Mouse (Mus musculus): ENCODE results near the gene Dnah10.
A peak's percentile ranks its signal among the peaks of the same experiment; 100 is the strongest.

The Dnah10 gene

DNA sequence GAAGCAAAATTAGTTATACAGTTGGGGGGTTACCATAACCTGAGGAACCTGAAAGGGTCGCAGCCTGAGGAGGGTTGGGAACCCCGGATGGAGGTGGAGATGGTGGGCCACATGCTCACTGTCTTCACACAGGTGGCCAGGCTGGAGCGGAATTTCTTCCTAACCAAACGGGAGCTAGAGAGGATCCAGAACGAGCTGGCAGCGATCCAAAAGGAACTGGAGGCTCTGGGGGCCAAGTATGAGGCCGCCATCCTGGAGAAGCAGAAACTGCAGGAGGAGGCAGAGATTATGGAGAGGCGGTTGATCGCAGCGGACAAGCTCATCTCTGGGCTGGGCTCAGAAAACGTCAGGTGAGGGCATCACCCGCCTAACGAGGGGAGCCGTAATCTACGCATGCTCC is 92.2 kb downstream of the Dnah10 start:
- no peak for DNase-seq

DNA sequence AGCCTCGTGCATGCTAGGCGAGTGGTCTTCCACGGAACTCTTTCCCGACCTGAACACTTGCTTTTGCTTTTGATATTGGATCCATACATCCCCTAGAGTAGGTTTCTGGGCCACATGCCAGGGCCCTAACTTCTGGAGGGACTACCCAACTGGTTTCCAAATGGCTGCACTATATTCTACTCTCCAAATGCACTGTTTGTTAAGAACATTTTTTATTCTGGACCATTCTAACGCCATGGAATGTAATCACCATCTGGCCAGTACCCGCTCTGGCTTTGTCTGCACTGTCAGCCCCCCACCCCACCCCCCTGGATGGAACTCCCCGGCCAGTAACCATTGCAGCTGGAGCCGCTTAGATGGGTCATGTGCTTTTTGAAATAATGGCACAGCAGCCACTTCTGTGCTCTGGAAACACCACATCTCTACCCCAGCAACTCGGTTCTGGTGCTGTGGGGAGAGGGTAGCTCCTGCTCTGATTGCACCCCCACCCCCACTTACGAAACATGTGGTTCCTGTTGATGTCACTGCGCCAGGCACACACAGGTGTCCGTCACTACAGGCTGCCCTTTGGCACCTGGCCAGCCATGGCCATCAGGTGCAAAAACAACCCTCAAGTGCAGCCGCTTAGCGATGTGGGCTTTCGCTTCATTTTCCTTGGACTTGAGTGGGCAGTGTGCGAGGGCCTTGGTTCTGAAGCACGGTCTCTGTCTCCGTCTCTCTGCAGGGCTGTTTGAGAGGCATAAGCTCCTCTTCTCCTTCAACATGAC is 97.4 kb downstream of the Dnah10 start:
- DNase-seq, result no peak

DNA sequence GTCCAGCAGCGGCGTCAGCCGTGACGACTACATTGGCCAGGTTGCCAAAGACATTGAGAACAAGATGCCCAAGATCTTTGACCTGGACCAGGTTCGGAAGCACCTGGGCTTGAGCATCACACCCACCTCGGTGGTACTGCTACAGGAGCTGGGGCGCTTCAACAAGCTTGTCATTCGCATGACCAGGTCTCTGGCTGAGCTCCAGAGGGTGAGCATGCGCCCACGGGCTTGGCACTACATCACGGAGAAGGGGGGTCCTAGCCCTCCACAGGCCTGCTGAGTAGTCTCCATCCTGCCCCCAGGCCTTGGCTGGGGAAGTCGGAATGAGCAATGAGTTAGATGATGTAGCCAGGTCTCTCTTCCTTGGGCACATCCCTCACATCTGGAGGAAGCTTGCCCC is 105.4 kb downstream of the Dnah10 start:
- no peak for DNase-seq

DNA sequence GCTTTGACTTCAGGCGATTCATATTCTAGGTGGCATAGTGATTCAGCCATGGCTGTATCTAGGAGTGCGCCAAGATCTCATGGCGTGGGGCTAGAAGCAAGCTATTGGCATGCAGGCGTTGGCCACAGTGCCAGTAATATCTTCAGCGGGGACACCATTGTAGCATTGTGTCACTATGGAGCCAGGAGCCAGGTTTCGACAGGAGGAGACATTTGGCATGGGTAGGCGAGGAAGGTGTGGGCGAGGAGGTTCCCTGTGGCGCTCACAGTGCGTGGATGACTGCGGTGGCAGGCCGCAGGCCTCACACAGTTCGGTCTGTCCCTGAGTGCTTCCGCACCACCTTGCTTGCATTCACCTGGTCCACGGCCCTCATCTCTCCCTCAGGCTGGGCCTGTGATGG is 110.3 kb downstream of the Dnah10 start:
- no peak for DNase-seq

DNA sequence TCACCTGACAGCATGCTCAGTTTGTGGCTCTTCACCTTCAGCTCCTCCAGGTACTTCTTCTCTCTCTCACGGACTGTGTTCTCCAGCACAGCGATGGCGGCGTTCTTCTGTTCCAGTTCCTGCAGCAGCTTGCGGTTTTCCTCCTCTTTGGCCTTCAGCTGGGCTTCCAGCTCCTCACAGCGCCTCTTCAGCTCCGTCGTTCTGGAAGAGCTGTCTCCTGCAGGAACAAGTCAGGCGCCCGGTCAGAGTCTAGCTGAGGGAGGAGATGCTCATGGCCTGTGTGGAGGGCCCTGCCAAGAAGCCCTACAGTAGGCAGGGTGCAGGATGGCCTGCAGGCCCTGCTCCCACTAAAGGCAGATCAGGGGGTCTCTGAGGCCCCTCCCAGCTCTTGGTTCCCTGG is 111.2 kb downstream of the Dnah10 start:
- no peak for DNase-seq

DNA sequence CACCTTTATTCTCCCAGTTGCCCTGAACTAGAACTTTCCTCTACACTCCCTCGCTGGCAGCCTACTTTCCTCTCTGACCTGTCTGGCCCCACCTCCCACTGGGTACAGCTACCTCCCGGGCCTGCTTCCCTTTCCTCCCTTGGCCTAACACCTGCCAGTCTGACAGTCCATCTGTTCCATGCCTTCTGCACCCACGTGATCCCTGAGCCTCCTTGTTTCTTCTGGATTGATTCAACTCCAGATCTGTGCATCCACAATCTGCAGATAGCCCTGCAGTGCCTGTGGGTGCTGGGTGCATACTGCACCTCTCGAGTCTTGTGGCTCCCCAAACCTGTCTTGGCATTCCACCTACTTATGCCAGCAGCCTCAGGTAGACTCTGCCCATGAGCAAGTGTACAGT is 111.7 kb downstream of the Dnah10 start:
- DNase-seq, result no peak

DNA sequence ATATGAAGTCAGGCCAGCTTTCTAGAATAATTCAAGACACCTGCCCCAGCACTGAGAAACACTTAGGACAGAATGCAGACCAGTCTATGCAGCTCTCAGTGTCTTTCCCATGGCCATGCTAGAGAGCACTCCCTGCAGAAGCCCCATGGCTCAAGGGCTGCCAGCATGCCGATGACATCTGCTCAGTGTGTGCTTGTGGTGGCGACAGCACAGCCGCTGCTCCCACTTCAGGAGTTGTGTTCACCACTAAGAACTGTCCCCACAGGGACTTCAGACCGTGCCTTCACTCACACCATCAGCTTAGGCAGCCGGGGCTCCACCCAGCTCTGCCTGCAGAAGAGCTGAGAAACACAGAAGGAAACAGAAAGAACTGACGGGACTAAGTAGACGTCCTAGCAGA is 115.3 kb downstream of the Dnah10 start:
- no peak for DNase-seq

DNA sequence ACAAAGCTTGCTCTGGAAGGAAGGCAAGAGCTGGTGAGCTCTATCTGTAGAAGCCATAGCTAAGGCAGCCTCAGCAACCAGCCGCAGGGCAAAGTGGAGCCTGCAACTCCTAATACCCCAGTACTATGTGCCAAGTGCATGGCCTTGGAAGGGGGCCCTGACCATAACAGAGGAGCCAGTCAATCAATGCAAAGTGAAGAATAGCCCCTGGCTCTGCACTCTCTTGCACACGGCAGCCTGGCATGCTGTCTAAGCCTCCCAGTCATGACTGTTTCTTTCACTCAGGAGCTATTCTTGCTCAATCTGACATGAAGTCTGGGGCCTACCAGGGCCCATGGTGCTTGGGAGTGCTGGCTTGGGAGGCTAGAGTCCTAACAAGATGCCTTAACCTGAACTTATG is 115.8 kb downstream of the Dnah10 start:
- no peak for DNase-seq

DNA sequence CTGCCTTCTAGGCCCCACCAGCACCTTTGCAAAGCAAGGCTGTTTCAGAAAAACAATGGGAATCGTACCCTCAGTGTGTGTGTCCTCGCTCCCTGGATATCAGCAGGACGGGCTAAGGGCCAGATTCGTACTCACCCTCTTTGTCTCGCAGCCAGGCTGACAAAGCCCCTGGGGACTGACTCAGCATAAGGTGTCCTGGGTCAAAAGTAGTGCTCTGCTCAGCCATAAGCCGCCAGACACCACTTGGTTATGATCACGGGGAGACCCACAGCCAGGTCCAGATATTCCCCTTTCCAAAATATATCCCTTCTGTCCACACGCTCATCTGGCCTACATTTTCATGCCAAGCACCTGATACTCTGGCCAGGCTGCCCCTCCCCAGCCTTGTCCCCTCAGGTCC is 118.5 kb downstream of the Dnah10 start:
- no peak for DNase-seq

DNA sequence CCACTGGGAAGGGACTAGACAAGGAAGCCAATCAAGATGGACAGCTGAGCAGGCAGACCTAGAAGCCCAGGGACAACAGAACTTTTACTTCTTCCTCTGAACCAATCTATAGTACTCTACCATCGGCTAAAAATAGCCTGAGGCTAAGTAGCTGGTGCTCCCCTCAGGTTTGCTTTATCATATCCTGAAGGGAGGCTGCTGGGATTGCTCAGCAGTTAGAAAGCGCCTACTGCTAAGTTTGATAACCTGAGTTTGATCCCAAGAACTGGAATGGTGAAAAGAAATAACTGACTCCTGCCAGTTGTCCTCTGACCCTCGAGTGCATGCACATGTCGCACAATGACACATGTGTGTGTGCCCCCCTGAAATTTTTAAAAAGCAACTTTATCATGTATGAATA is 120.0 kb downstream of the Dnah10 start:
- DNase-seq, result no peak

DNA sequence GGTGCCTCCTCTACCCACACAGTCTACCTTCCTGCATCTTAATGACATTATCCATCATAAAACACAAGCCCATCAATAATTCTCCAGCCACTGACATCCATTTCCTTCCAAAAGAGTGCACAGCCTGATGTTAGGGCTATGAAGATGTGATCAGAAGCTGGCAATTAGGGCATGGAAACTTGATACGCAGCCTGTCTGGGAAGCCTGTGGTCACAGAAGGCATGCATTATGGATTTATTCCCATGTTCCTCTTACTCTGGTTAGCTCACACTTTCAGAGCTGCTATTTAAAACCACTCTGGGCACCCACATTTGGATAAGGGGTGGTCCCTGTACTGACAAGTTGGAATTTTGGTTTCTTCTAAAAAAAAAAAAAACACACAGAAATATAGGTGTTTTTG is 122.1 kb downstream of the Dnah10 start:
- no peak for DNase-seq

DNA sequence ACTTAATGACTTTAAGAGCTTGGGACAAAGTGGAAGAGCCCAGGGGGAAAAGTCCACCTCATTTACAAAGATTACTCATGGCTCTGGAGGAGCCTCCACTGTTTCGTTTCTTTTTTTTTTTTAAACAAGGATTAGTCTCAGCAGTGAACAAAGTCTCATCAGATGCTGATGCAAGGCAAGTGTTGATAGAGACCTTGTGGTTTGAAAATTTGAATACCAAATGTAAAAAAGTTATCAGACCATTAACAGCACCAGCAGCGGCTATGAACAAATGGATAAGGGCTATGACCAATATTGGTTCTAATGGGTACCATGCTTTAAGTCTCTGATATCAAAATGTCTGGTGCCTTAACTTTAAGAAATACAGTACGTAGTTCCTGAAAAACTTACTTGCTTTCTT is 124.1 kb downstream of the Dnah10 start:
- DNase-seq, result no peak

DNA sequence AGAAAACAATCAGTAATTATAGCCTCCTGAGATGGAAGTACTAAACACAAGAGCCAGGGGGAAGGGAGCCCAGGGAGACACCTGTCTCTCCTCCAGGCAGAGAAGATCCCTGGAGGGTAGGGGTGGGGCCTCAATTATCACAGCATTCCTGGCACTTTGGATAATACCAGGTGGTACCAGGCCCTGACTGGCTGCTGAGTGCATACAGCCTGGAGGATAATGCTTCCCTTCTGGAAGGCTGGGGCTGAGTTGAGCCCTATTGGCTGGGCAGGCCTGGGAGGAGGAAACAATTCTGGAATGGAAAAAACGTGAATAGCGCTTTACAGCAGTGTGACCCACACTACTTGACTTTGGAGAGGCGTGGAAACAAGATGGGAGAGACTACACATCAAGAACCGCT is 126.7 kb downstream of the Dnah10 start:
- DNase-seq, result no peak

DNA sequence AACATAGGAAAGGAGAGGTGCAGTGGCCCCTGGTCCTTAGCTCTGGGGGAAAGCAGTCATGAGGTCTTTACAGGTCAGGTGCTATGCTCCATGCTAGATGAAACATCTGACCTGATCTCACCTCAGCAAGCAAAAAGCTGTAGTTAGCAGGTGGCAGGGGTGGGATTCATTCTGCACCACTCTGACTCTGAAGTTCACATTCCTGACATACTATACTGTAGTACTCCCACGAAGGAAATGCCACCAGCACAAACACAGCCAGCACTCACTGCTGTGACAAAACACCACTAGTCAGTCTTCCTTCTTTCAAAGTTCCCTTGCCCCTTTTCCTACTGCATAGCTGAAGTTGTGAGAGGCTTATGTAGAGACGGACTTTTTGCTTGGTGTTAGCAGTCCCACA is 127.4 kb downstream of the Dnah10 start:
- no peak for DNase-seq

DNA sequence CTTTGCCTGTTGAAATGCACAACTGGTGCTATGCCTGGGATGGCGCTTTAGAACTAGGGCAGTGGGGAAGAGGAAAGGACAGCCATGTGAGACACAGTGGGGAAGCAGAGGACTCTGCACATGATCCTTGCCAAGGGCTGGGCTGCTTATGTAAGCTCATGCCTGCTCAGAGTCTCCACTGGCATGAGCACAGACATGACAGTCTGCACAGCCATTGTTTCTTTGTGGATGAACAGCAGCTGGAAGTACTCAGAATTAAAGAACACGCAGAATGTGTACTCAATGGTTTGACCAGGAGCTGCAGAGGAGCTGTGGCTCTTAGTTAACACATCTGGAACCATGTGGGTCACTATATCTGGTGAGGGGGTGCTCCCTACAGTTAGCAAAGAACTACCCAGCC is 128.2 kb downstream of the Dnah10 start:
- DNase-seq, result no peak

DNA sequence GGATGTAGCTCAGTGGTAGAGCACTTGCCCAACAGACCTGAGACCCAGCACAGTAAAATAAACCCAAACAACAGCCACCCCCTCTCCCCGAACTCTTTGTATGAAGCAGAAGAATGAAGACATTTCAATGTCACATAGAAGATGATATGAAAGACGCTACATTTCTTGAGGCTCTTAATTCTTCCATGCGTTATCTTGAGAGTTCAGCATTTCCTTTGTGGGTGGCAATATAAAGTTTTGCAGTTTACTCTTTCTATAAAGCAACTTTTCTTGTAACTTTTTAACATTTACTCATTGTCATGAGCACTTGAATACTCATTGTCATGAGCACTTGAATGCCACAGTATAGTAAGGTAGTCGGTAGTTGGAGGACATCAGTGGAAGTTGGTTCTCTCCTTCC is 129.3 kb downstream of the Dnah10 start:
- DNase-seq, result no peak

DNA sequence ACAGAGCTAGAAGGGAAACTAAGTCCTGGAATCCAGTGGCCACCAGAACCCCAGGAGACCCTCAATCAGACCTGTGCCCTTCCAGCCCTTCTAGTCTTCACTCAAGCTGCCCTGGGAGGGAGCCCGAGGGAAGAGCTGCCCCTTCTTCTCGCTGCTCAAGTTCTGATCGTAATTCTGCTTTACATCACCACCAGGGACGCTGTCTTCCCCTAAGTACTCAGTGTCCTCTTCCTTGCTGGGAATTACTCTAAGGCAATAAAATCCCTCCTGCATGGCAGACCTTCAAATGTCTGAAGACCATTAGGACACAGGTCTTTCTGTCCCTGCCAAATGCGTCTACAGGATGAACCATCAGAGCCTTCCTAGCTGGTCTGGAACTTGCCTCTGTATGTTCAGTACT is 135.1 kb downstream of the Dnah10 start:
- no peak for DNase-seq

DNA sequence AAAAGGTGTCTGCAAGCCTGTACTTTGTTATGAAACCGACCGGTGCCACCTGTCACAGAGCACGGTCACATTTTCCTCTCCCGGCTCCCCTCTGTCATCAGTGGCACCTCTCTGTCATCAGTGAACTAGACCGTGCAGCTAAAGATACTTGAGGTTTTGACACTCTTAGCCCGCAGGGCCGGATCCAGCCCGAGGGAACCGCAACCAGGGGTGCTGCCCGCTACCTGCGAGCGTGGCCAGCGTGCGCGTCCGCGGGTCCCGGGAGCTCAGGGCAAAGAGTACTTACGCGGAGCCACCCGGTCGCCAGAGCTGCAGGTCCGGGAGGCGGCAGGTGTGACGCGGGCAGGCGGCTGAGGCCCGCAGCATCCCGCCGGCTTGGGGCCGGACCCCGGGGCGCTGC is 136.6 kb downstream of the Dnah10 start:
- DNase-seq, result peak; percentile 37

DNA sequence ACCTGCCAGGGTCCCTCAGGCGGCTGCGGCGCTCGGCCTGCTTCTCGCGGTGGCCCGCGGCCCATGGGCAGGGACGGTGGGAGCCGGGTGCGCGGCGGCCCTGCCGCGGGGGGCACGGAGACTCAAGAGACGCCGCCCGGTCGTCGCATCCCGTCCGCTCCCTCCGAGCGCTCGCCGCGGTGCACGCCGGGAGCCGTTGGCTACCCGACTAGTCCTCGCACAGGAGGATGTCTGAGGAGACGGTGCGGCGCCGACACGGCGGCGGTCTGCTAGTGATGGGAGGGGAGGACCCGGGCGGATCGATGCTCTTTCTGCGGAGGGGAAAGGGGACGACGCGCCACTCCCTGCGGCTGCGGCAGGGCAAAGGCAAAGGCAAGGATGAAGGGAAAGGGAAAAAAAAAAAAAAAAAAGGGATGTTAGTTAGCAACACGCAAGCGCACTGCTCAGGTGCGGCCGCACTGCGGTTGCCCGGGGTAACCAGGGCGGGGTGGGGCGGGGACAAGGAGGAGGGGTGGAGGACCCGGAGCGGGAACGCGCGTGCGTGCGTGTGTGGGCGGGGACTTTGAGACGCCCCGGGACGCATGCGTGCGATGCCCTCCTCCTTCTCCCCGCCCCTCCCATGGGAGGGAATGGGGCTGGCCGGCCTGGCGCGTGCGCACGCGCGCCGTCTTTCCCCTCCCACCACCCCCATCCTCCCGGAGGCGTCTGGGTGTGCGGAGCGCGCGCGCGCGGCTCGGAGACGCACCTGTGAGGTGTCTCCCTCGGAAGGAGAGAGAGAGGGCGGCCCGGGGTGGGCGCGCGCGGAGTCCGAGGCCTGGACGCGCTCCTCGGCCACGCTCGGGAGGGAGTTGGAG is 137.4 kb downstream of the Dnah10 start, which contains the start of the genes Ccdc92 and Zfp664:
TSS of gene Ccdc92 (minus strand) at position 412 of the 854 bp plus-strand sequence.
TSS of gene Zfp664 (plus strand) at position 679 of the 854 bp plus-strand sequence.
- DNase-seq, result peak; percentile 95

DNA sequence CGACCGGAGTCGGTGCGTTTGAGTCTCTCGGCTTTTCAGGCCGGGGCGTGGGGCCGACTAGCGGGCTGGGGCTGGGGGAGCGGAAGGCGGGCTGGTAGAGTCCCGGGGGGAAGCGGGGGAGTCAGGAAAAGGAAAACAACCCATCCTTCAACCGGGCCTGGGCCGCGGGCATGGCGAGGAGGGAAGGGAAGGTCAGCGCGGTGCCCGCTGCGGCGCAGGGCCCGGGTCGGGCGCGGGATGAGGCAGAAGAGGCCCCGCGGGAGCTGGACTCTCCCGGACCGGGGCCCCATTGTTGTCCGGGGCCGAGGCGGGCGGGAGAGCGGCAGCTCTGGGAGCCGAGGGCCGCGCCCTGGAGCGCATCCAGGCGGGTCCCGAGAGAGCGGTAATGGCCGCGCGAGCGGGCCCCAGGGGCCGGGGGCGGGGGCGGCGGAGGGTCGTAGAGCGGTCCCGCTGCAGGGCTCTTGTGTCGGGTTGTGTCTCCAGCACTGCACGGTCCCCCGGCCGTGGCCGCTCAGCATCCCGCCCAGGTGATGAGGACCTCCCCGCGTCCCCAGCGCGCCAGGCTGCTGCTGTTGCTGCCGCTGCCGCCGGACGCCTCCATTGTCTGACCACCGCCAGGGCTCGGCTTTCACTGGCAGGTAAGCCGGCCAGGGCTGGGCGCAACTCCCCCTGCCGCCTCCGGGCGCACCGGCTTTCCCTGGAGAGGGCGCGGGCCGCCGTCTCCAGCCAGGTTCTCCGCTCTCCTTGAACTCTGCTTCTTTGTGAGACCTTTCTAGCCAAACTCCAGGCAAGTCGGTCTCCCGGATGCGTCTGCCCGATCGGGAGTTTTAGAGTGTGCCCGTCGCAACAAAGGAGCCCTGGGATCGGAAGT is 138.2 kb downstream of the Dnah10 start:
- peak; percentile 58 for DNase-seq

DNA sequence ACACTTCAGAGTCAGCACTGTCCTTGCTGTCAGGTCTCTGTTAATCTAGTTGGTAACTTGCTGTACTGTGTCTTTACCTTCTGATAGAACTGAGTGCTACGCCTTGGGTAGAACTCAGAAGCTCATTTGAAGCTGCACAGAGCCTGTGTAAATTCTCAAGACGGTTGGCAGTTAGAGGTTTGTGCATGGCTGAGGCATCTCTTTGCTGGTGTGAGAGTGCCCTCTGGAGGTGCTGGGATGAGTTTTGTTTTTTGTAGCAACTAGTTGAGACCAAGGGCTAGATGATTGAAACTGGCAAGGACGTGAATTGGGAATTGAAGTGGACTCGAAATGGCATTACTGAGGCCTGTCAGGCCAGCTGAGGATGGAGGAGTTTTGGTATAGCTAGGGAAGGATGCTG is 144.1 kb downstream of the Dnah10 start:
- DNase-seq, result peak; percentile 74

DNA sequence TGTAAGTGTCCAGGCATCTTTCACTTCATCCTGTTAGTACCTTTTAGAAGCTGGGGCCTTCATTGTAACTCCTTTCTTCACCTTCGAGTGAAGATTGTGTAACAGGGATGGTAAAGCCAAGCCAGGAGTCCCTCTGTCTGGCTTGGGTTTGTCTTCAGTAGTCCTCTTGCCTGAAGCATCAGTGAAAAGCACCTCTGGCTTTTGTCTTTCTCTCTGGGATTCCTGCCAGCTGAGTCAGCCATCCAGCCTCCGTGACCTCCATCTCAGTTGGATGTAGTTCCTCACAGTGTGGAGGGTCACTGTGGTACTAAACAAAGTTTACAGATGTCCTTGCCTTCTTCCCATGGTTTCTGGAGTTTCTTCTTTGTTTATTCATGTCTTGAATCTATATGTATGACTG is 147.1 kb downstream of the Dnah10 start:
- DNase-seq, result no peak

DNA sequence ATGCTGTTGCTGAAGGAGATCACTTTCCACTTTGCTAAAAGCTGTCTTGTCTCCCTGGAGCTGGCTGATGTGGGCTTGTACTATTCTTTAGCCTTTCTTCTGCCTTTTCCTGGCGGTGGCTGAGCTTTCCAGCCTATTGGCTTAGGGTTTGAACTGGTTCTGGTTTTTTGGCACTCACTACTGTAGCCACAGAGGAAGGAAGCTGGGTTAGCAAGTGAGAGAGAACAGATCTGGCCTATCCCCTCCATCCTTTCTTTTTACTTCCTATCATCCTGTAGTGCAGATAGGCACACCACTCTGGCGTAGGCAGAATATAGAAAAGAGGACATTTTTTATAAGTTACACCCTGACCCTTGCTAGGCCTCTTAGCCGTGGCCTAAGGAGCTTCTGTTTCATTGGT is 148.2 kb downstream of the Dnah10 start:
- DNase-seq, result no peak
